Mouse (Mus musculus): ENCODE measurements at regions not wholly inside any gene's neighbourhood (a gene's known extent, or its start where the extent isn't known, plus 50 kb on each side); places are given as distances from the start of the nearest gene placed in this dataset.

GRCm38 (mm10) chr15:13236869-13237507 is 63.5 kb upstream of the Cdh6 start:
- TF ChIP-seq TCF3 (IDR thresholded peaks at IDR 0.05; ENCODE audit: insufficient read length, low read depth) (no peak), POLR2A (IDR thresholded peaks at IDR 0.05; ENCODE audit: insufficient read length, low read depth) (no peak)
